Mouse (Mus musculus) stomach, postnatal 0 days (tissue): ENCODE measurements around the gene Ptprm.

Source experiments
- CTCF ChIP-seq: IDR thresholded peaks from 2 replicates; pipeline ENCODE4 v1.5.1; 2016; ENCODE audit warnings: antibody characterized with exemption, low read depth, mild to moderate bottlenecking, moderate library complexity
- EP300 ChIP-seq: optimal IDR thresholded peaks from 2 replicates; pipeline ENCODE3; 2016; ENCODE audit warnings: antibody characterized with exemption

DNA sequence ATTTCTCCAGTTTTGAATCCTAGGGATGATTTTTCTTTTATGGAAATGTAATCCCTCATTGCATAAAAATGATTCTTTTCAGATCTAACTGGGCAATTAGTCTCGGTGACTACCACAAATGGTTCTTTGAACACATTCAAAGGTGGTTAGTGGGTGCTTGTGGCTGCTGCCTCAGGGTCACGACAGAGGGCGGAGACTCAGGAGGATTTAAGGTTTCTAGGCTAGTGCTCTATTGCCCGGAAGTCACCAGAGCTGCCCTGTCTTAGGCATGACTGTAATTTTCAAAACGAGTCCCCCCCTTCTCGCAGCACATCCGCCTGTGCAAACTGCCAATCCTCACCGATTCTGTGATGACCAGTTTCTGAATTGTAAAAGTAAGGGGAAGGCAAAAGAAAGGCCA lies 683.0 kb downstream of the Ptprm start:
- TF ChIP-seq CTCF, result no peak
- TF ChIP-seq EP300, result no peak
